Mouse (Mus musculus) ES-E14 (cell line): Measurements from ENCODE around the gene Ccdc97. TPM values are rescaled to one million over a fixed set of nuclear protein-coding genes. Genes with fewer than 3 reads are reported as not detected.

Source experiments
- DNase-seq: peaks from one replicate; pipeline ENCODE4 v3.0.0-alpha.2; 2013; ENCODE audit warnings: low read depth, low spot score
- H3K27ac ChIP-seq: 2 replicates; pipeline ENCODE4 v1.5.1; 2012; ENCODE audit warnings: low read depth, mild to moderate bottlenecking, low read length, moderate library complexity, mixed read lengths; ENCODE audit not compliant: poor library complexity, insufficient read depth, severe bottlenecking
- H3K36me3 ChIP-seq: 2 replicates; pipeline ENCODE4 v1.6.1; 2012; ENCODE audit warnings: mild to moderate bottlenecking, low read length, moderate library complexity, mixed read lengths; ENCODE audit not compliant: control insufficient read depth, poor library complexity, insufficient read depth, severe bottlenecking
- H3K4me1 ChIP-seq, 2 experiments: fragments of 150-350 bp in 1 of 2; sonication (generic) in 1 of 2; 2 replicates each; pipeline ENCODE4 v1.6.1; 2012; ENCODE audit warnings: low read length in 2 of 2, mild to moderate bottlenecking in 1 of 2, mixed read lengths in 1 of 2; ENCODE audit not compliant: control insufficient read depth in 2 of 2, insufficient read depth in 2 of 2, poor library complexity in 1 of 2
- H3K4me3 ChIP-seq, 2 experiments: fragments of 150-350 bp in 1 of 2; sonication (generic) in 1 of 2; 2 replicates each; pipeline ENCODE4 v1.5.1; 2012; ENCODE audit warnings: low read length in 2 of 2, low read depth in 1 of 2, mild to moderate bottlenecking in 1 of 2, mixed read lengths in 1 of 2; ENCODE audit not compliant: insufficient read depth in 1 of 2, poor library complexity in 1 of 2, severe bottlenecking in 1 of 2
- H3K9ac ChIP-seq: 2 replicates; pipeline ENCODE4 v1.6.1; 2012; ENCODE audit warnings: low read depth, mild to moderate bottlenecking, low read length, mixed read lengths; ENCODE audit not compliant: poor library complexity, insufficient read depth, severe bottlenecking
- H3K9me3 ChIP-seq: fragments of 150-350 bp; sonication (generic); 2 replicates; pipeline ENCODE4 v1.6.1; 2012; ENCODE audit warnings: low read depth, mild to moderate bottlenecking, low read length; ENCODE audit not compliant: control insufficient read depth, insufficient read depth
- CHD2 ChIP-seq: IDR thresholded peaks from 2 replicates; pipeline ENCODE4 v1.6.1; 2014; ENCODE audit warnings: mild to moderate bottlenecking, low read depth, low read length, inconsistent platforms
- HCFC1 ChIP-seq: IDR thresholded peaks from 2 replicates; pipeline ENCODE4 v1.6.1; 2012; ENCODE audit warnings: low read length, inconsistent platforms, borderline replicate concordance; ENCODE audit not compliant: insufficient read depth
- MAFK ChIP-seq: IDR thresholded peaks from 2 replicates; pipeline ENCODE4 v1.6.1; 2014; ENCODE audit warnings: mild to moderate bottlenecking, low read depth, low read length, inconsistent platforms; ENCODE audit not compliant: insufficient read depth
- ZC3H11A ChIP-seq: IDR thresholded peaks from 2 replicates; pipeline ENCODE4 v1.6.1; 2012; ENCODE audit warnings: low read depth, mild to moderate bottlenecking, inconsistent platforms, low read length, borderline replicate concordance
- ZNF384 ChIP-seq: IDR thresholded peaks from 2 replicates; pipeline ENCODE4 v1.6.1; 2012; ENCODE audit warnings: low read depth, low read length, inconsistent platforms
- in situ Hi-C, 2 experiments: fragments of 600-800 bp; cut with MboI; formaldehyde crosslinking; loops; one replicate each; pipeline ENCODE4 v1.15.1; 2025; ENCODE audit warnings: low sequenced_read_pairs in 2 of 2, inconsistent platforms in 1 of 2; ENCODE audit not compliant: unreplicated experiment in 2 of 2
- total RNA-seq: library from RNA; depleted of rRNA; stranded (reverse); fragments of 300-350 nt; gene quantifications from 2 replicates; pipeline ENCODE4 v1.2.3, GENCODE M21; 2012

Ccdc97 gene
- total RNA-seq, 1 experiment = 21.7 TPM

- in situ Hi-C loops = no loop called here
- Histone ChIP-seq H3K4me3 (no peak overlapping the region), H3K9ac (no peak overlapping the region), H3K36me3 (no peaks in the 10 kb centered on the region), H3K4me1 (peaks cover 0 to 15% of the 10 kb centered on the region in 2 experiments; a peak in 1 of 4 replicates), H3K9me3 (no peaks in the 10 kb centered on the region), H3K27ac (no peak overlapping the region)
- DNase-seq = no peak
- no peak for TF ChIP-seq CHD2
- no peak for TF ChIP-seq HCFC1
- no peak for TF ChIP-seq ZC3H11A
- no peak for TF ChIP-seq ZNF384
- TF ChIP-seq MAFK = no peak
Measured at GRCm38 (mm10) chr7:25684659-25685058, 34.2 kb downstream of the Ccdc97 start.

GRCm38 (mm10) chr7:25683474-25684180, 35.3 kb downstream of the Ccdc97 start:
- Histone ChIP-seq H3K9ac (no peak overlapping the region), H3K36me3 (no peaks in the 10 kb centered on the region), H3K27ac (no peak overlapping the region), H3K9me3 (no peaks in the 10 kb centered on the region), H3K4me3 (no peak overlapping the region), H3K4me1 (peaks cover 0 to 14% of the 10 kb centered on the region in 2 experiments; a peak in 1 of 4 replicates)
- in situ Hi-C loops = no loop called here
- no peak for TF ChIP-seq ZC3H11A
- DNase-seq = no peak

GRCm38 (mm10) chr7:25681341-25682231, 37.3 kb downstream of the Ccdc97 start:
- no peak overlapping the region for H3K27ac ChIP-seq
- peaks cover 0 to 14% of the 10 kb centered on the region in 2 experiments; a peak in 1 of 4 replicates for H3K4me1 ChIP-seq
- in situ Hi-C loops = no loop called here
- no peaks in the 10 kb centered on the region for H3K9me3 ChIP-seq
- H3K4me3 ChIP-seq = 0 out of 4 replicates have a peak overlapping the region, but pooled peaks of 1 of the 2 experiments have one; percentile 85
- no peak for DNase-seq
- no peak overlapping the region for H3K9ac ChIP-seq
- TF ChIP-seq CHD2 (no peak), ZNF384 (no peak), ZC3H11A (no peak), HCFC1 (no peak), MAFK (no peak)
- no peaks in the 10 kb centered on the region for H3K36me3 ChIP-seq

GRCm38 (mm10) chr7:25680514-25681258, 38.2 kb downstream of the Ccdc97 start, which contains the start of gene B9d2:
Gene B9d2 (plus strand): TSS chr7:25680780.
- no peaks in the 10 kb centered on the region for H3K9me3 ChIP-seq
- peak within 1 kb of the TSS; percentile 83 for H3K9ac ChIP-seq
- TF ChIP-seq MAFK (no peak), ZNF384 (no peak), ZC3H11A (no peak), CHD2 (no peak), HCFC1 (no peak)
- H3K36me3 ChIP-seq = no peaks in the 10 kb centered on the region
- DNase-seq = peak; percentile 92
- H3K4me1 ChIP-seq = peaks cover 0 to 12% of the 10 kb centered on the region in 2 experiments; a peak in 1 of 4 replicates
- in situ Hi-C loops = no loop called here
- H3K27ac ChIP-seq = peak within 1 kb of the TSS; percentile 80
- peak within 1 kb of the TSS; percentile 85 to 89 for H3K4me3 ChIP-seq
